In the genomic region with DNA sequence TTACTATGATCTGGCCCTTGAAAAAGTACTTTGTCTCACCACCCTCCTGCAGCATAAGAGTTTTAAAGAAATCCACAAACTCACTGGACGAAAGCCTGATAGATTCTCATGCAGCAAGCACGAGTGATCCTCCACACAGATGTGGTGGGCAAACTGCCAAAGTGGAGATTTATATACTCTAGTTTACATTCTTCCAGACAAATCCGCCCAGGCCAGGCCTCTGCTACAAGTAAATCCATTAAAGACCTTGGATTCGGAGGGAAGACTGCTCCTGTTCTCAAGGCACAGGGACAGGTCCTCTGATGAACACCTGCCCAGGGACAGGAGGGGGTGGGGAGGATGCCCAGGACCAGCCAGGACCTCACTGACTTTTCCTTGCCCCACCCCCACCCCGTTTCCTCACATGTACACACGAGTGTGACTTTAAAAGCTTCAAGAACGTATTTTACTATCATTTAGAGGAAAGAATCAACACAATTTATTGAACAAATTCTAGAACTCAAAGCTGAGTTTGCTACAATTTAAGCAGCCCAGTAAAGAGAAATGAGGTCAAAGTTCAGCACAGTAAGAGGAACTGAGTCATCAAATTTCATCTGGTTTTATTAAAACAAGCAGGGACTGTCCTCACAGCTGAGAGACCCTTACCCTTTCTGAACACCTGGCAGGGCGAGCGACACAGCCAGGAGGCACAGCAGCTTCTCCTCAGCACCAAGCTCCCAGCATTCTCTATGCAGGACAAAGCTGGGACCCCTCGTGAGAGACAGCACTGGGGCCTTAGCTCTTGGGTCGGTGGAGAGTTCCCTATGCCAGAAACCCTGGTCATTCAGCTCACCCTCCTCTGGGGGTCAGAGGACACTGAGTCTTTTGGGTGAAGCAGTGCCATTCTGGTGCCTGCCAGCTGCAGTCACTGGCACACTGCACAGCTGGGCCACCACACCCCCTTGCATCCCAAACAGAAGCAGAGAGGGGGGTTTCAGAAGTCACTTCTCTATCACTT, we compare ENCODE assay signal across 8 mouse cellular contexts. TPM values are rescaled to one million over a fixed set of nuclear protein-coding genes. Genes with fewer than 3 reads are reported as not detected.
A peak's percentile ranks its signal among the peaks of the same experiment; 100 is the strongest.
DNase-seq lines count a peak whose midpoint lies in the region; ATAC-seq lines count a peak whose summit lies in the region.

No protein-coding gene starts in this region.

- peaks cover 64 to 87% of the 10 kb centered on the region in 2 experiments for H3K4me1 ChIP-seq in heart, embryonic 14.5 days (ENCODE audit: control insufficient read depth in 2 of 2, insufficient read depth in 2 of 2, low read length in 2 of 2)
- peaks cover 70% of the 10 kb centered on the region for H3K4me1 ChIP-seq in hindbrain, embryonic 16.5 days (ENCODE audit: control insufficient read depth, insufficient read depth, low read depth, low read length)

- peak overlapping the region in 1 of 2 experiments; percentile 85; a peak in 2 of 4 replicates for H3K27ac ChIP-seq in heart, embryonic 14.5 days (replicated peaks in 1 of 2; ENCODE audit: control insufficient read depth in 1 of 2, insufficient read depth in 1 of 2, low read depth in 2 of 2, low read length in 2 of 2)
- H3K27ac ChIP-seq in hindbrain, embryonic 16.5 days (ENCODE audit: low read depth, low read length) = peak overlapping the region; percentile 96

- peak overlapping the region in 1 of 2 experiments; percentile 42; a peak in 2 of 4 replicates for H3K4me3 ChIP-seq in heart, embryonic 14.5 days (ENCODE audit: control insufficient read depth in 1 of 2, insufficient read depth in 1 of 2, low read depth in 1 of 2, low read length in 2 of 2)
- peak overlapping the region; percentile 51 for H3K4me3 ChIP-seq in hindbrain, embryonic 16.5 days (ENCODE audit: low read length)

- WGBS in heart, embryonic 14.5 days = 43% methylated on average over 11 of the region's 11 CpGs
- WGBS in hindbrain, embryonic 16.5 days = 28% methylated on average over 11 of the region's 11 CpGs

- H3K9me3 ChIP-seq in heart, embryonic 14.5 days (ENCODE audit: control insufficient read depth, low read length) = no peaks in the 10 kb centered on the region
- no peaks in the 10 kb centered on the region for H3K9me3 ChIP-seq in hindbrain, embryonic 16.5 days (ENCODE audit: control insufficient read depth, low read length)

- H3K9ac ChIP-seq in heart, embryonic 14.5 days (ENCODE audit: low read length) = peak overlapping the region; percentile 69
- peak overlapping the region; percentile 78 for H3K9ac ChIP-seq in hindbrain, embryonic 16.5 days (ENCODE audit: low read depth, low read length)

- H3K27me3 ChIP-seq in heart, embryonic 14.5 days (ENCODE audit: control insufficient read depth, insufficient read depth, low read length) = no peaks in the 10 kb centered on the region
- no peaks in the 10 kb centered on the region for H3K27me3 ChIP-seq in hindbrain, embryonic 16.5 days (replicated peaks; ENCODE audit: control insufficient read depth, insufficient read depth, low read length)

- no peaks in the 10 kb centered on the region for H3K36me3 ChIP-seq in heart, embryonic 14.5 days (ENCODE audit: control insufficient read depth, insufficient read depth, low read length)
- no peaks in the 10 kb centered on the region for H3K36me3 ChIP-seq in hindbrain, embryonic 16.5 days (ENCODE audit: control insufficient read depth, insufficient read depth, low read length)

- no peak for ATAC-seq in heart, embryonic 14.5 days (ENCODE audit: insufficient number of reproducible peaks, insufficient read depth, low FRiP score, low read depth)
- no peak for ATAC-seq in hindbrain, embryonic 16.5 days

- H3K4me2 ChIP-seq in heart, embryonic 14.5 days (ENCODE audit: low read length) = peak overlapping the region; percentile 71
- H3K4me2 ChIP-seq in hindbrain, embryonic 16.5 days (ENCODE audit: low read length) = peak overlapping the region; percentile 76

- DNase-seq in heart, adult 9 months (ENCODE audit: low spot score in 2 of 2) = no peak
- DNase-seq in cerebellum, postnatal 10 days = peak; percentile 37 to 38
- DNase-seq in mesoderm, embryonic 11.5 days (ENCODE audit: low read depth, low spot score) = peak; percentile 63
- no peak for DNase-seq in spleen, postnatal 14 days (ENCODE audit: low spot score in 2 of 2)
- DNase-seq in retina, embryonic 14.5 days (ENCODE audit: low spot score) = no peak
- no peak for DNase-seq in frontal cortex, adult 2 months (ENCODE audit: extremely low spot score in 1 of 2, low spot score in 1 of 2)

RNA-seq across cellular contexts. Expression of gene Cyth1, which starts 47.3 kb away (rescaled TPM):
- polyA plus RNA-seq in heart, embryonic 14.5 days (2014; fragmentation: Nextera tagmentation; extraction: Ambion mirVana) = 12.7 and 15.9 TPM in 2 replicates
- polyA plus RNA-seq in hindbrain, embryonic 16.5 days (2015; fragmentation: Nextera tagmentation; extraction: Ambion mirVana) = 19.7 and 23.3 TPM in 2 replicates
- 70.4 and 90.1 TPM in 2 replicates for polyA plus RNA-seq in frontal cortex, adult 2 months (2012; rRNA removed)

Comparison
In these comparisons a context has a peak if more than half of its experiments do, and no peak if none do; other contexts are left out.
1. DNase-seq: peak in cerebellum, postnatal 10 days (2 of 2) and mesoderm, embryonic 11.5 days (single experiment); none in heart, adult 9 months (0 of 2), spleen, postnatal 14 days (0 of 2), retina, embryonic 14.5 days (single experiment) and frontal cortex, adult 2 months (0 of 2).